Mouse (Mus musculus) testis, adult 2 months (tissue): ENCODE results near the gene 1700003E16Rik. TPM values are rescaled to one million over a fixed set of nuclear protein-coding genes. Genes with fewer than 3 reads are reported as not detected.
"Not testable (repeated sequence)": the region's sequence is repeated elsewhere in the genome, so short reads cannot be mapped to it uniquely, and the experiment has no call there.

ENCODE experiments used
- H3K27ac ChIP-seq: fragments of 200-500 bp; 2 replicates; pipeline ENCODE4 v1.5.1; 2012; ENCODE audit warnings: low read depth, low read length; ENCODE audit not compliant: control insufficient read depth, insufficient read depth
- H3K27me3 ChIP-seq: fragments of 200-500 bp; 2 replicates; pipeline ENCODE4 v1.6.1; 2012; ENCODE audit warnings: mild to moderate bottlenecking, low read length, moderate library complexity; ENCODE audit not compliant: control insufficient read depth, insufficient read depth
- H3K36me3 ChIP-seq: fragments of 200-500 bp; 2 replicates; pipeline ENCODE4 v1.6.1; 2012; ENCODE audit warnings: mild to moderate bottlenecking, low read length; ENCODE audit not compliant: control insufficient read depth, insufficient read depth
- H3K4me1 ChIP-seq: fragments of 200-500 bp; 2 replicates; pipeline ENCODE4 v1.6.1; 2012; ENCODE audit warnings: low read length; ENCODE audit not compliant: control insufficient read depth, insufficient read depth
- H3K4me3 ChIP-seq: fragments of 200-500 bp; 2 replicates; pipeline ENCODE4 v1.5.1; 2012; ENCODE audit warnings: low read depth, mild to moderate bottlenecking, low read length, moderate library complexity, mixed read lengths; ENCODE audit not compliant: control insufficient read depth
- CTCF ChIP-seq: fragments of 200-500 bp; IDR thresholded peaks from 2 replicates; pipeline ENCODE4 v1.5.1; 2012; ENCODE audit warnings: low read depth, mild to moderate bottlenecking, inconsistent platforms, low read length, moderate library complexity; ENCODE audit not compliant: control insufficient read depth, insufficient read depth, insufficient replicate concordance
- POLR2A ChIP-seq: fragments of 200-500 bp; IDR thresholded peaks from 2 replicates; pipeline ENCODE4 v1.6.1; 2012; ENCODE audit warnings: low read depth, mild to moderate bottlenecking, inconsistent platforms, low read length, moderate library complexity; ENCODE audit not compliant: control insufficient read depth
- polyA plus RNA-seq: library from polyadenylated mRNA; depleted of rRNA; stranded (reverse); fragments of >200 nt; gene quantifications from 2 replicates; pipeline ENCODE4 v1.2.3, GENCODE M21; 2012

The 1700003E16Rik gene
- polyA plus RNA-seq, 1 experiment: 604 TPM

- H3K4me1 ChIP-seq: peaks cover 6% of the 10 kb centered on the region; the same call in 1 of the 2 replicates
- H3K27ac ChIP-seq: no peak overlapping the region
- H3K36me3 ChIP-seq: no peaks in the 10 kb centered on the region
- TF ChIP-seq POLR2A: no peak
- no peak for TF ChIP-seq CTCF
- no peaks in the 10 kb centered on the region for H3K27me3 ChIP-seq
- H3K4me3 ChIP-seq: no peak overlapping the region
These were observed 3.2 kb upstream of the 1700003E16Rik start for GRCm38 (mm10) chr6:83153038-83153437.

- no peak for TF ChIP-seq CTCF
- no peak for TF ChIP-seq POLR2A
- H3K27ac ChIP-seq: no peak overlapping the region
- no peaks in the 10 kb centered on the region for H3K36me3 ChIP-seq
- no peaks in the 10 kb centered on the region for H3K27me3 ChIP-seq
- no peak overlapping the region for H3K4me3 ChIP-seq
- H3K4me1 ChIP-seq: peaks cover 6% of the 10 kb centered on the region; the same call in 1 of the 2 replicates
These were observed 2.7 kb upstream of the 1700003E16Rik start for GRCm38 (mm10) chr6:83153485-83153884.

GRCm38 (mm10) chr6:83155552-83156238 is 509 bp upstream of the 1700003E16Rik start:
- Histone ChIP-seq H3K27ac (peak overlapping the region; percentile 50), H3K27me3 (no peaks in the 10 kb centered on the region), H3K4me3 (peak overlapping the region; percentile 98), H3K4me1 (peaks cover 6% of the 10 kb centered on the region; the same call in 1 of the 2 replicates), H3K36me3 (no peaks in the 10 kb centered on the region)
- TF ChIP-seq CTCF: no peak
- TF ChIP-seq POLR2A: no peak

GRCm38 (mm10) chr6:83159456-83159855 is 3.3 kb downstream of the 1700003E16Rik start:
- not testable (repeated sequence) for H3K27me3 ChIP-seq
- H3K4me1 ChIP-seq: peaks cover 23% of the 10 kb centered on the region

GRCm38 (mm10) chr6:83161442-83161841 is 5.2 kb downstream of the 1700003E16Rik start:
- H3K27ac ChIP-seq: no peak overlapping the region
- H3K36me3 ChIP-seq: no peaks in the 10 kb centered on the region; the same call in 1 of the 2 replicates

More at GRCm38 (mm10) chr6:83159456-83159855, 3.3 kb downstream of the 1700003E16Rik start:
- not testable (repeated sequence) for H3K27ac ChIP-seq, H3K36me3 ChIP-seq
- H3K4me3 ChIP-seq: peak overlapping the region; percentile 53; the same call in 1 of the 2 replicates

GRCm38 (mm10) chr6:83161921-83162641 is 5.9 kb downstream of the 1700003E16Rik start:
- Histone ChIP-seq H3K36me3 (no peaks in the 10 kb centered on the region; the same call in 1 of the 2 replicates), H3K27ac (no peak overlapping the region), H3K4me1 (peaks cover 20% of the 10 kb centered on the region), H3K4me3 (peak overlapping the region; percentile 72), H3K27me3 (no peaks in the 10 kb centered on the region)
- TF ChIP-seq POLR2A (no peak), CTCF (no peak)

More at GRCm38 (mm10) chr6:83161442-83161841, 5.2 kb downstream of the 1700003E16Rik start:
- Histone ChIP-seq H3K4me1 (peaks cover 20% of the 10 kb centered on the region), H3K27me3 (no peaks in the 10 kb centered on the region), H3K4me3 (peak overlapping the region; percentile 72)
- TF ChIP-seq CTCF: 0 out of 2 replicates have a peak, but pooled peaks have one; percentile 4
- no peak for TF ChIP-seq POLR2A

- no peak overlapping the region for H3K27ac ChIP-seq
- no peak for TF ChIP-seq POLR2A
- peak; percentile 45; the same call in 1 of the 2 replicates for TF ChIP-seq CTCF
These were observed 6.5 kb downstream of the 1700003E16Rik start for GRCm38 (mm10) chr6:83162701-83163100.

More at GRCm38 (mm10) chr6:83162701-83163100, 6.5 kb downstream of the 1700003E16Rik start:
- H3K27me3 ChIP-seq: no peaks in the 10 kb centered on the region
- peak overlapping the region; percentile 72 for H3K4me3 ChIP-seq
- H3K36me3 ChIP-seq: no peaks in the 10 kb centered on the region; the same call in 1 of the 2 replicates
- peaks cover 20% of the 10 kb centered on the region for H3K4me1 ChIP-seq
